Mouse (Mus musculus): ENCODE data around the gene Bcl2l15. TPM values are rescaled to one million over a fixed set of nuclear protein-coding genes. Genes with fewer than 3 reads are reported as not detected.

Bcl2l15 gene
- 1.5 TPM for polyA plus RNA-seq (2017; shearing (Covaris generic))

GRCm38 (mm10) chr3:103832426-103832825 lies at the start of gene Bcl2l15:
Gene Bcl2l15 (plus strand): TSS chr3:103832601.

GRCm38 (mm10) chr3:103791230-103792110 lies 40.9 kb upstream of the Bcl2l15 start, which contains the start of gene Hipk1:
Gene Hipk1 (minus strand): TSS chr3:103791563.

DNA sequence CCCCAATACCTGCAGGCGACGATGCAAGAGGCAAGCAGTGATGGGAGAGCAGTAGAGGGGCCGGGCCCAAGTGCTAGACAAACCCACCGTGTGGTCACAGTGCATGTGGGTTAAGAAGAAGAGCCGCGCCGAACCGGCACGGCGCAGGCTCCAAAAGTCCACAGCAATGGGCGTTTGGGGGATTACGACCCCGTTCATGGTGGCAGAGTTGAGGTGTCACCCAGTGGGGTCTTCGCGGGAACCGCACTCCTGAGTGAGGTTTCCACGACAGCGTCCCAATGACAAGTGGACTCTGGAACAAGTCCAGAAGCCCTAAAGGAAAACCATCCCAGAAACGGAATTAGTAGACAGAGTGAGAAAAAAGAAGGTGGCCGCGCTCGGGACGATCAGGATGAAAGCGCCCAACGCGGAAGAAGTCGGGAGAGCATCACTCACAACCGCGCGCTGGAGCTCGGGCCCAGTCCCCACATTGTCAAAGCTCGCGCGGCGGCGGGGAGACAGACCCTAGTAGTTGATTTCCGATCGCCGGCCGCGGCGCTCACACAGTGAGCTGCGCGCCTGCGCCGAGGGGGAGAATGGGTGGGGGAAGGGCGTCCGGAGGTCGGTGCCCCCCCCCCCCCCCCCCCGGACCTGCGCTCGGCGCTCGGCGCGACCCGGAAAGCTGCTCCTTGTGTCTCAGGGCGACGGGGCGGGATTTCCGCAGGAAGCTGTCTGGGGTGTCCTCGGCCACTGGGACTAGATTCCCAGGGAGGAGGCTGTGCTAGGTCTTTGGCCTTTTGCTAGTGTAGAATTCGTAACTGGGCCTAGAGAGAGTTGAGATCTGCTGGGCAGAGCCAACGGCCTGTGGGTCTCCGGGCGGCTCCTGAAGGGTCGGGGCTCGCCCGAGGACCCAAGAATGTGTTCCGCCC lies 23.3 kb upstream of the Bcl2l15 start, which contains the start of the genes Dclre1b, Ap4b1 and Gm43064:
Gene Dclre1b (minus strand): TSS at position 554 of the 908 bp plus-strand sequence.
Gene Ap4b1 (plus strand): TSS at position 630 of the 908 bp plus-strand sequence.
Gene Gm43064 (plus strand): TSS at position 683 of the 908 bp plus-strand sequence.

DNA sequence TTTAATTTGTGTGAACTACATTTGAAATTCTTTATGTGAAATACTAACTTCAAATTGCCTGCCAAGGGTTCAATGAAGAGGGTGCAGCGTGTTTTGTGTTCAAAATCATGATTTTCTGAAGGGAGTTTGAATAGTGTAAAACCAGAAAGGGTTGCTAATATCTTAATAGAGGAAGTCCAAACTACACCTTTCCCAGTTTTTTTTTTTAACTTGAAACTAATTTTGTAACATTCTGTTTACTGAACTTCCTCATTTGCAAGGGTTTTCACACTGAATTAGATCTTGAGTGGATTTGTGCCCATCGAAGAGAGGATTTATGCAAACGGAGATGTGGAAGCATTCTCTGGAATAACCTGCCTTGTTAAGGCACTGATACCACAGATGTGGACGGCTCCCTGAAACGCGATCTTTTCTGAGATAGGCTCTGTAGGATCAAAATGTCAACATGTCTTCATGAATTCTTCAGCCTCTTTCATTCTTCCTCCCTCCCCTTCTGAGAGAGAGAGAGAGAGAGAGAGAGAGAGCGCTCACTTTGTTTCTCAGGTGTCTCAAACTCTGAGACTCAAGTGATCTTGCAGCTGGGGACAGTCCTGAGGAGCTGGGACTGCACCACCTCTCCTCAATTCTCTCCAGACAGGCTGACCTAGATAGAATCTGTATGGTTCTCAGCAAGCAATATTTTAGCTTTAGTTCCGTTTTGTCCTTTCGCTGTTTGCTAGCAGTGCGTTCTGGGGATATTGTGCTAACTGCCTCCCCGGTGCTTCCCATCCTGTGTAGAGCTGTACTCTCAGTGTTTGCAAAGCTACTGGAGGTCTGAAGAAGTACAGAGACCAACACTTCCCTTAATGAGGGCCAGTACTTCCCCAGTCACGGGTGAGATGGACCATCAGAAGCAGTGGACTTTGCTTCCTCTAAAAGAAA lies 26.7 kb downstream of the Bcl2l15 start, which contains the start of gene Ptpn22:
Gene Ptpn22 (plus strand): TSS at position 915 of the 921 bp plus-strand sequence.

Other genes with a start within 250 kb of the Bcl2l15 start
- gene Atg4a-ps, start 186.5 kb upstream of the Bcl2l15 start, polyA plus RNA-seq (2017; shearing (Covaris generic)) = 1.1 TPM
- 0.99 TPM for gene Olfml3, start 94.6 kb upstream of the Bcl2l15 start, polyA plus RNA-seq (2017; shearing (Covaris generic))
- gene Gm10964, start 93.2 kb upstream of the Bcl2l15 start, polyA plus RNA-seq (2017; shearing (Covaris generic)) = not detected
- 64.6 TPM for gene Hipk1, start 41.0 kb upstream of the Bcl2l15 start, polyA plus RNA-seq (2017; shearing (Covaris generic))
- 17.1 TPM for gene Dclre1b, start 23.2 kb upstream of the Bcl2l15 start, polyA plus RNA-seq (2017; shearing (Covaris generic))
- gene Ap4b1, start 23.1 kb upstream of the Bcl2l15 start, polyA plus RNA-seq (2017; shearing (Covaris generic)) = 23.0 TPM
- not detected for gene Gm43064, start 23.0 kb upstream of the Bcl2l15 start, polyA plus RNA-seq (2017; shearing (Covaris generic))
- 890 TPM for gene Ptpn22, start 27.2 kb downstream of the Bcl2l15 start, polyA plus RNA-seq (2017; shearing (Covaris generic))
- gene Rsbn1, start 81.5 kb downstream of the Bcl2l15 start, polyA plus RNA-seq (2017; shearing (Covaris generic)) = 45.8 TPM
- 41.4 TPM for gene Phtf1, start 135.5 kb downstream of the Bcl2l15 start, polyA plus RNA-seq (2017; shearing (Covaris generic))